Mouse (Mus musculus): ENCODE measurements around the gene Mei1. TPM values are rescaled to one million over a fixed set of nuclear protein-coding genes. Genes with fewer than 3 reads are reported as not detected.

Gene Mei1
- total RNA-seq (2021): under 1 TPM; 0.25 to 0.50 TPM
- long read RNA-seq, partial matches to known transcripts: 1 of 7 reads
- long read RNA-seq, other reads (novel, unspliced or antisense): 5 of 7 reads

DNA sequence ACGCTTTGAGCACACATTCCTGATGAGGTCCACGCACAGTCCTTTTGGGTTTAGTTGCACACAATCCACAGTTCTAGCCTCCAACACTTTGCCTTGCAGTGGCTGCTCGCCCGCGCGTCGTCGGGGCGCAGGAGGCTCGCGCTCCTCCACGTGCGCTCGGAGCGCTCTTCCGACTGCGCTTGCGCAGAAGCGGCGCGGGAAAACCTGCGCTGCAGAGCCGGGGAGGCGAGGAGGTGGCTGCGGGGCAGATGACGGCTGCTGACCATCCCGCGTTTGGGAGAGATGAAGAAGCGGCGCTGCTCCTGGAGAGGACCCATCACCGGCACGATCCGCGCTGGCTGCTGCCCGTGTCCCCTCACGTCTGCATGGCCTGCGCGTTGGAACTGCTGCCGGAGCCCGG, at the start of gene Mei1:
Gene Mei1 (plus strand): TSS at position 99 of the 400 bp plus-strand sequence.
- DNase-seq (ENCODE audit: low spot score in 2 of 2): no peak

- DNase-seq (ENCODE audit: low spot score in 2 of 2): no peak
Observed at GRCm38 (mm10) chr15:82022535-82023088, 47.2 kb upstream of the Mei1 start.

GRCm38 (mm10) chr15:82023965-82024635, 45.7 kb upstream of the Mei1 start:
- DNase-seq (ENCODE audit: low spot score in 2 of 2): no peak

DNA sequence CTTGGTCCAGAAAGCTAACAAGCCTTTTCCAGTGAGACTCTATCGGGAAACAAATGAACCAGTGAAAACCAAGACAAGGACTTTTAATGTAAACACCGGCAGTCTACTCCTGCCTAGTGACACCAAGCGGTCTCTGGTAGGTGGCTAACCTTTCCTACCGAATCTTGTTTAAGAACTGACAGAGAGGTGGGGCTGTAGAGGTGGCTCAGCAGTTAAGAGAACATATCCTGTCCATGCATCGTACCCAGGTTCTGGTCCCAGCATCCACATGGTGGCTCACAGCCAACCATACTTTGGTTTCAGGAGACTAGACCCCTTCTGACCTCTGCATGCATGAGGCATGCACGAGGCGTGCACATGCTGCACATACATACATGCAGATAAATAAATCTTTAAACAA, 42.5 kb upstream of the Mei1 start:
- DNase-seq (ENCODE audit: low spot score in 2 of 2): no peak

- no peak for DNase-seq (ENCODE audit: low spot score in 2 of 2)
Observed at GRCm38 (mm10) chr15:82027726-82028125, 42.1 kb upstream of the Mei1 start.

DNA sequence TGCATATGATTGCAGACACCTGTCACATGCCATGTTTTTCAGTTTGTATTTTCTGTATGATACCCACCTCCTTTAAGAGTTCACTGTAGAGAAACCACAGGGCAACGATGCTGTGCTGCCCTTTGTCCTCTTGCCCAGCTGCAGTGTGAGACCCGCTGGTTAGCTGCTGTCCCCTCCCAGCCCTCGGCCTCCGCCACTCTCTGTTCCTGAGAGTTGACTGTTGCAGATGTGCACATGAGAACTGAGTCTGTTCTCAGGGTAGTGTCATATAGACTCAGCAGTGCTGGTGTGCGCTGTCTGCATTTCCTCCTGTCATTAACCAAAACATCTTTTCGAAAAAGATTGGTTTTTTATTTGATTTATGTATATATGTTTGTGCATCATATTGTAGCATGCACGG, 37.4 kb upstream of the Mei1 start:
- no peak for DNase-seq (ENCODE audit: low spot score in 2 of 2)

- no peak for DNase-seq (ENCODE audit: low spot score in 2 of 2)
Observed at GRCm38 (mm10) chr15:82033762-82034161, 36.0 kb upstream of the Mei1 start, which contains the start of gene Desi1. Gene Desi1 (minus strand): TSS chr15:82033862.

DNA sequence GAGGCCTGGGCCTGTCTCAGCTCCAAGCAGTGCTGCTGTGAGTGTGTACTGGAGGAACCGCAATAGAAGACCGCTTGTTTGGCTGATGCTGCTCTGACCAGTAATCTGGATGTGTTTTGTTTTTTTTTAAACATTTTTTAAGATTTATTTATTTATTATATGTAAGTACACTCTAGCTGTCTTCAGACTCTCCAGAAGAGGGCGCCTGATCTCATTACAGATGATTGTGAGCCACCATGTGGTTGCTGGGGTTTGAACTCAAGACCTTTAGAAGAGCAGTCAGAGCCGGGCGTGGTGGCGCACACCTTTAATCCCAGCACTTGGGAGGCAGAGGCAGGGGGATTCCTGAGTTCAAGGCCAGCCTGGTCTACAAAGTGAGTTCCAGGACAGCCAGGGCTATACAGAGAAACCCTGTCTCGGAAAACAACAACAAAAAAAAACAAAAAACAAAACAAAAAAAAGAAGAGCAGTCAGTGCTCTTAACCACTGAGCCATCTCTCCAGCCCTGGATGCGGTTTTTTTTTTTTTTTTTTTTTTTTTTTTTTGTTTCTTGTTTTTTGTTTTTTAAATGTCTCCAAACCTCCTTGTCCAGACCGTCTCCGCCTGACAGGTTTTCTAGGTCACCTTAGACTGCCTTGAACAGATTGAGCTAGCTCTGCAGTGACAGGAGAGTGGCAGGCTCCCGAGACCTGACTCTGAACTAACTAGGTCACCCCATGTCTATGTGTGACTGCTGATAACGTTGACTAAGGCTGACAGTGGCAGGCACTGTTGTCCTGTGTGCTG, 33.7 kb upstream of the Mei1 start:
- peak in 1 of 2 experiments; percentile 39 for DNase-seq (ENCODE audit: low spot score in 2 of 2)

GRCm38 (mm10) chr15:82040650-82041049, 29.1 kb upstream of the Mei1 start:
- DNase-seq (ENCODE audit: low spot score in 2 of 2): peak in 1 of 2 experiments; percentile 67

DNA sequence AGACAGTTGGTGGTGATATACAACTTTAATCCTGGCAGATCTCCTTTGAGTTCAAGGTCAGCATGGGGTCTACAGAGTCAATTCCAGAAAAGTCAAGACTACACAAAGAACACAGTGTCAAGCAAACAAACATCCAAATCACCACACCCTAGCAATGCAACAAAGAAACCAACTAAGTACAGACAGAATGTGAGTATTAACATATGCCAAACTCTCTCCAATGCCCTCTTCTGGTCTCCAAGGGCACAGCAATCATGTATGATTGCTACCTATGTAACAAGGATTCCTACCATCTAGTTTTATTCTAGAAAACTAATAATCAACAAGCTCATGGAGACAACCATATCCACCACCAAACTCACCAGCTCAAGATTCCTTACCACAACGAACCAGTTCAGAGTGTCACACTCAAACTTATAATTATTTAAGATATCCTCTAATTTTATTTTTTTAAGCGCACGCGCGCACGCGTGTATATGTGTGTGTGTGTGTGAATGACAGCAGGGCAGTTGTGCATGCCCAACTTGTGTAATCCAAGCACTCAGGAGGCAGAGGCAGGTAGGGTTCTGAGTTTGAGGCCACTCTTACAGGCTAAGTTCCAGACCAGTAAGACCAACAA, 25.5 kb upstream of the Mei1 start:
- DNase-seq (ENCODE audit: low spot score in 2 of 2): peak in 1 of 2 experiments; percentile 32

- DNase-seq (ENCODE audit: low spot score in 2 of 2): no peak
Observed at GRCm38 (mm10) chr15:82046246-82046891, 23.4 kb upstream of the Mei1 start.

GRCm38 (mm10) chr15:82047080-82047883, 22.5 kb upstream of the Mei1 start, which contains the start of gene Snu13:
Gene Snu13 (minus strand): TSS chr15:82047598.
- peak; percentile 90 to 95 for DNase-seq (ENCODE audit: low spot score in 2 of 2)

DNA sequence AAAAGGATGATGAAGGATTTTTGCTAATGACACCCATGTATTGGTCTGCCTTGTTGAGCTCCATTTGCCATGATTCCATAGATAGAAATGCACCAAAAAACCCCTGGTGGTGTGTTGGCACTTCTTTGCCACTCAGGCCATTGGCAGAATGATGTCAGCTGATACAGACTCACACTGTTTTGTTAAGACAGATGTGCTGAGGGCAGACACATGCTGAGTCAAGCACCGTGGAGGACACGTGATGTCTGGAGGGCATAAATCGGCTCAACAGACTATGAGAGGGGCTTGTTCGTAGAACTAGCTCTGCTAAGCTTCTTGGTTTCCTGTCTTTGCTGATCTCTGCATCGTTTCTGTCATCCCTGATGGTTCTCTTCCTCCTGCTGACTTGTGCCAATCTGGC, 17.3 kb upstream of the Mei1 start:
- no peak for DNase-seq (ENCODE audit: low spot score in 2 of 2)

- DNase-seq (ENCODE audit: low spot score in 2 of 2): no peak
Observed at GRCm38 (mm10) chr15:82058719-82059201, 11.0 kb upstream of the Mei1 start, which contains the start of gene 4930407I10Rik. Gene 4930407I10Rik (plus strand): TSS chr15:82059151.

- DNase-seq (ENCODE audit: low spot score in 2 of 2): no peak
Observed at GRCm38 (mm10) chr15:82063909-82064308, 5.9 kb upstream of the Mei1 start.

GRCm38 (mm10) chr15:82065511-82065910, 4.3 kb upstream of the Mei1 start:
- peak in 1 of 2 experiments; percentile 93 for DNase-seq (ENCODE audit: low spot score in 2 of 2)

DNA sequence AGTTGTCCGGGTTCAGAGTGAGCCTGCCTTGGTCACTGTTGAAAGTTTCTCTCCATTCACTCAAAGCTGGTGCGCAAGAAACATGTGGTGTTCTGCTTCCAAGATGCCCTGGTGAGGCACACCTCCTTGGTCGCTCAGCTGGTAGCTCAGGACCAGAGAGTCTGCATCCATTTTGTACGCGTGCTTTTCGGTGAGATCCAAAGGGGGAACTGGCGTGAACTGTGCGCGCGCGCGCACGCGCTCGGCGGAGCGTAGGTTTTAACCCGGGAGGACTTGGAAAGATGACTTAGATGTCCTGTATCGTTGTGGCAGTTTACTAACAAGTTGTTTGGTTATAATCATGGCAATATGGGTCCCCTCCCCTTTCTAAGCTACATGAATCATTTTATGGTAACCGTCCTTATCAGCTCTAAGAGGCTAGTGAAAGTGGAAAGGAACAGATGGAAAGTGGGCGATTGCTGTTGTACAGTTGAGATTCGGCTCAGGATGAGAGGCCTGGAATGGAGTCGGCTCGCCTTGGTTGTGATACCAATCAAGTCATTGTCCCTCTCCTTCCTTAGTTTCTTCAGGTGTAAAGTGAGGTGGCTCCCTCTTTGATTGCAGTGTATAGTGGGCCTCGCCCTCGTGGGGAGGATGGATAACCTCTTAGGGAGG, 2.1 kb downstream of the Mei1 start:
- DNase-seq (ENCODE audit: low spot score in 2 of 2): peak in 1 of 2 experiments; percentile 51

DNA sequence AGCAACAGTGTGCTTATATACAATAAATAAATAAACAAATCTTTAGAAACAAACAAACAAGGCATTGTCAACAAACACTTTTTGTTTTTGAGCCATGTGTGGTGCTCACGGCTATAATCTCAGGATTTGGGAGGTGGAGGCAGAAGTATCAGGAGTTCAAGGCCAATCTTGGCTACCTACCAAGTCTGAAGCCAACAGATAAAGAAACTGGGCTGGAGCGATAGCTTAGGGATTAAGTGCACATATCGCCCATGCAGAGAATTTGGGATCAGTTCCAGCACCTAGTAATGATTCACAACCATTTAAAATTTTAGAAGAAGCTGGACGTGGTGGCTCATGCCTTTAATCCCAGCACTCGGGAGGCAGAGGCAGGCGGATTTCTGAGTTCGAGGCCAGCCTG, 3.7 kb downstream of the Mei1 start:
- no peak for DNase-seq (ENCODE audit: low spot score in 2 of 2)

GRCm38 (mm10) chr15:82079883-82080282, 10.1 kb downstream of the Mei1 start:
- no peak for DNase-seq (ENCODE audit: low spot score in 2 of 2)
